Mouse (Mus musculus): Measurements from ENCODE around the gene Poc5. TPM values are rescaled to one million over a fixed set of nuclear protein-coding genes. Genes with fewer than 3 reads are reported as not detected.

The Poc5 gene
- total RNA-seq, 2 experiments from 2014 or later: 30.7 to 35.1 TPM

DNA sequence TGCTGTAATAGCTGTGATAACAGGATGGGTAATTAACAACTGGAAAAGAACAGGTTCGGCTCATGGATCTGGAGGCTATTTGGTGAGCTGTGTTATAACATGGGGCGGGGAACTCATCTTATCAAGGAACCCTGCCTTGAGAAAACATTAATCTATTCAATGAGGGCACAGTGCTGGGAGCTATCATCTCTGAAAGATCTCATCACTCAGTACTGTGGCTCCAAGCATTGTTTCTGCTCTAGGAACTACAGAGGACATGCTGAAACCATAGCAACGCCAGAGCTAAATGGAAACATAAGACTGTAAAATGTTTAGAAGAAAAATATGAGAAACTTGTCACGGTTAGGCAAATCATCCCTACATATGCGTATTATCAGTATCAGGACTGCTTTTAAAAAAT is 69.9 kb downstream of the Poc5 start:
- H3K27ac ChIP-seq: no peak overlapping the region
- no peak for TF ChIP-seq CTCF (IDR thresholded peaks at IDR 0.05)
- DNase-seq (ENCODE audit: extremely low spot score in 1 of 2, low spot score in 2 of 2): no peak
- H3K4me3 ChIP-seq: no peak overlapping the region
- intact Hi-C loops (cut with DNase I): no loop called here

DNA sequence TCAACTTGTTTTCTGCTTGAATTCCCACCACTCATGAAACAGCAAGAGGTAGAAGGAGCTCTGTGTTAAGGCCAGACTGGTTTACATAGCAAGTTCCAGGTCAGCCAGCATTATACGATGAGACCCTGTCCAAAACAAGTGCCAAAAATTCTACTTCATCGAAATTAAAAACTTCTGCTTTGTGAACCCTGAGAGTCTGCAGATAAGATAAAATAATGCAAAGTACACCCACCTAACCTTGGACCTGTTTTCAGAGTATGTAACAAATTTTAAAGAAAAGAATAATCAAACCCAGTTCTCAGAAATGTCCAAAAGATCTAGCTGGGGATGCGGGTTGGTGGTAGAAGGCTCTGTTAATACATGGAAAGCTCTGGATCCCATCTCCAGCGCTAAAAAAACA is 70.5 kb downstream of the Poc5 start:
- Histone ChIP-seq H3K4me3 (no peak overlapping the region), H3K27ac (no peak overlapping the region)
- no peak for DNase-seq (ENCODE audit: extremely low spot score in 1 of 2, low spot score in 2 of 2)
- no peak for TF ChIP-seq CTCF (IDR thresholded peaks at IDR 0.05)
- intact Hi-C loops (cut with DNase I): no loop called here

DNA sequence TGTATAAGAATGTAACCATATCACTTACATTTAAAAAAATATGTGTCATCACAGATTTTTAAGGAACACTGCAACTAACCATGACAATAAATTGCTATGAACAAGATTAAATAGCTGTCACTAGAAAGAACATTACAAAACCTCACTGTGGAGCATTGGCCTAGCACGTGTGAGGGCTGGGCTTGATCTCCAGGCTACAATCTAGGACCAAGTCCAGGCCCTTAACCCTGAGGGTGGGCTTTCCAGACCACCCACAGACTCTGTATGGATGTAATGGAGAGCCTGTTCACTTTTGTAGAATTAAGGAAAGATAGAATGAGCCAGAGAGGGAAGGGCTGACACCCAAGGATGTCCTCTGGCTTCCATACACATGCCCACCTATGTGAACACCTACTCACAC is 74.5 kb downstream of the Poc5 start:
- Histone ChIP-seq H3K27ac (no peak overlapping the region), H3K4me3 (no peak overlapping the region)
- no peak for TF ChIP-seq CTCF (IDR thresholded peaks at IDR 0.05)
- intact Hi-C loops (cut with DNase I): no loop called here
- DNase-seq (ENCODE audit: extremely low spot score in 1 of 2, low spot score in 2 of 2): no peak

DNA sequence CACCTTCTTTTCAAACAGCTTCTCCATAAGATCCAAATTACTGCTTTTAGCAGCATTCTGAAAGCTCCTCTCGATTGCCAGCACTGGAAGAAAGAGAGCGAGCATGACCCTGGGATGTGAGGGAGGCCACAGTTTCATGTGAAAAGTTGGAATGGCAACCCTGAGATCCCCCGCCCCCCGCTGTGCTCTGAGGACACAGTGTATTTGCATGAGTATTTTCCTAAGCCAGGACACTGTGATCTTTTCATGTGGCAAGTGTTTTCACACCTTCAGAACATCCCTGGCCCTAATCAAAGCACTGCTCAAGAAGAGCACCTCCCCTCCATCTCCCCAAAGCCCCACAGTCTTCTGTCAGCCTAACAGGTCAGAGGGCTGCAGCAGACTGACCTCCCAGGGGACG is 77.2 kb downstream of the Poc5 start:
- no peak for TF ChIP-seq CTCF (IDR thresholded peaks at IDR 0.05)
- no peak overlapping the region for H3K27ac ChIP-seq
- intact Hi-C loops (cut with DNase I): no loop called here
- H3K4me3 ChIP-seq: no peak overlapping the region
- DNase-seq (ENCODE audit: extremely low spot score in 1 of 2, low spot score in 2 of 2): no peak

Small RNAs within 50 kb of the gene (microRNA-seq; reads per million reads assigned to microRNA genes)
- gene Gm25213: 0 reads per million in 2 experiments

Other genes with a start within 250 kb of the Poc5 start
- under 1 TPM; 0.14 to 0.23 TPM for gene Ankdd1b, start 82.9 kb downstream of the Poc5 start, total RNA-seq (2021)
- gene Gm17622, start 102.4 kb downstream of the Poc5 start, total RNA-seq (2021): not detected
- 10 to 100 TPM; 11.8 to 13.6 TPM for gene Polk, start 154.3 kb downstream of the Poc5 start, total RNA-seq (2021)
- gene Col4a3bp, start 154.3 kb downstream of the Poc5 start, total RNA-seq (2021): 10 to 100 TPM; 68.3 to 68.5 TPM

Measured in left cerebral cortex, adult 2 months (tissue).